Mouse (Mus musculus) urinary bladder, adult 18-20 months (tissue): ENCODE measurements around the gene Snx4.

Source experiments
- DNase-seq, 2 experiments: peaks; one replicate each; pipeline ENCODE4 v3.0.0; 2022; ENCODE audit warnings: low spot score in 2 of 2, mixed read lengths in 2 of 2

Snx4 gene

DNA sequence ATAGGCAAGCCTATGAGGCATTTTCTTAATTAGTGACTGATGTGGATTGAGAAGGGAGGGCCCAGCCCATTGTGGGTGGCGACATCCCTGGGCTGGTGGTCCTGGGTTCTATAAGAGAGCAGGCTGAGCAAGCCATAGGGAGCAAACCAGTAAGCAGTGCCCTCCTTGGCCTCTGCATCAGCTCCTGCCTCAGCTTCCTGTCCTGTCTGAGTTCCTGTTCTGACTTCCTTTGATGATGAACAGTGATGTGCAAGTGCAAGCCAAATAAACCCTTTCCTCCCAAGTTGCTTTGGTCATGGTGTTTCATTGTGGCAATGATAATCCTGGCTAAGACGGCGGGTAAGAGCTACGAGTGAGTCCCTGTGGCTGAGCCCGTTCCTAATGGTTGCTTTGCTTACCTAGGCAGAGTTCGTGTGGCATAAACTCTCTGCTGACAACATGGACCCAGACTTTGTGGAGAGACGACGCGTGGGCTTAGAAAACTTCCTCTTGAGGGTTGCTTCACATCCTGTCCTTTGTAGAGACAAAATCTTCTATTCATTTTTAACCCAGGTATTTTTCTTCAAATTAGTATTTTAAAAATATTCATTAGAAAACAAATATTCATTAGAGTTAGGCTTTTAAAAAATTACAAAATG is 16.5 kb downstream of the Snx4 start:
- no peak for DNase-seq

DNA sequence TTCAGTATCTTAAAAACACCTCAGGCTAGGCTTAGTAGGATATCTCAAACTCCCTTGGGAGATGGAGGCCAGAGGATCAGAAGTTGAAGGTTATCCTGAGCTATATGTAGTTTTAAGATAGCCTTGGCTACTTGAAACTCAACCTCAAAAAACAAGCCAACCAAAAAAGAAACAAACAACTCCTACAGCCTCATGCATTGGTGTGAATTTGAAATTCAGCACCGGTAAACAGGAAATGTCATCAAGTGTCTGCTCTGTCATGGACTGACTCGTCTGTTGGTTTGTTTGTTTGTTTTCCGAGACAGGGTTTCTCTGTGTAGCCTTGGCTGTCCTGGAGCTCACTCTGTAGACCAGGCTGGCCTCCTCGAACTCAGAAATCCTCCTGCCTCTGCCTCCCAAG is 20.6 kb downstream of the Snx4 start:
- no peak for DNase-seq

DNA sequence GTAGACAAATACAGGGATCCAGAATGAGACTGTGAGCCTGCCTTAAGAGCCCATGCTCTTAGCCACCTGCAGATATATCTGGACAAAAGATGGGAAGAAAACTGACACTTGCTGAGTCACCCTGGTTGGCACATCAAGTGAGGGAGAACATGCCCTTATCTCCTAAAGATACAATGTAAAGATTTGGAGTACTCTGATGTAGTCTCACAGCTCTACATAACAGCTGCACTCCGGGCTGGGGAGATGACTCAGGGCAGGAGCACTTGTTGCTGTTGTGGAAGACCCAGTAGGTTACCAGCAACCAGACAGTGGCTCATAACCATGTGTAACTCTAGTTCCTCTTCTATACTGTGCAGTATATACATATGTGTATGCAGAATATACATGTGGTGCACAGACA is 31.8 kb downstream of the Snx4 start:
- no peak for DNase-seq

DNA sequence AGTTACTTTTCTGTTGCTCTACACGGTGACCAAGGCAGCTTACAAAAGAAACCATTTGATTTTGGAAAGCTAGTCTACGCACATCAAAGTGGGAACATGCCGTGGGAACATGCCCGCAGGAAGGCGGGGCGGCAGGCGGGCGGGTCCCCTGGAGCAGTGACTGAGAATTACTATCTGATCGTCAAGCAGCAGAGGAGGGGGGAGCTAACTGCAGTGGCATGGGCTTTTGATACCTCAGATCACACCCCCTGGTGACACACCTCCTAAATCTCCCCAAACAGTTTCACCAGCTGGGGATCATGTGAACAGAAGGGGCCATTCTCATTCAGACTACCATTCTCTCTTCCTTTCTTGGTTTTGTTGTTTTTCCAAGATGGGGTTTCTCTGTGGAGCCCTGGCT is 37.3 kb downstream of the Snx4 start:
- DNase-seq = no peak

DNA sequence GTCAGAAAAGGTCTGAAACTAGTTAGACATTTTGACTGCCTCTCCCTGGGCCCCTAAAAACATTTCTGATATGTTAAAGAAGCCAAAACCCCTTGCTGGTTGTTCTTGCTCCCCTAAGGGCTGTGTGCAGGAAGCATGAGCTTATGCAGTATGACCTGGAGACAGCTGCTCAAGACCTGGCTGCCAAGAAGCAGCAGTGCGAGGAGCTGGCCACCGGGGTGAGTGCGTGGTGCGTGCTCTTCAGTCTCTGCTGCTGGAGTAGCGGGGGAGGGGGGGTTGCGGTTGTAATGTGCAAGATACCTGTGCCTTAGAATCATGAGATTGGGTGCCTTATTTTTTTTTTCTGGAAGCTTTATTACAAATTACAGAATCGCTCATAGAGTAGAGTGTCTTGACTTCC is 38.7 kb downstream of the Snx4 start:
- no peak for DNase-seq

DNA sequence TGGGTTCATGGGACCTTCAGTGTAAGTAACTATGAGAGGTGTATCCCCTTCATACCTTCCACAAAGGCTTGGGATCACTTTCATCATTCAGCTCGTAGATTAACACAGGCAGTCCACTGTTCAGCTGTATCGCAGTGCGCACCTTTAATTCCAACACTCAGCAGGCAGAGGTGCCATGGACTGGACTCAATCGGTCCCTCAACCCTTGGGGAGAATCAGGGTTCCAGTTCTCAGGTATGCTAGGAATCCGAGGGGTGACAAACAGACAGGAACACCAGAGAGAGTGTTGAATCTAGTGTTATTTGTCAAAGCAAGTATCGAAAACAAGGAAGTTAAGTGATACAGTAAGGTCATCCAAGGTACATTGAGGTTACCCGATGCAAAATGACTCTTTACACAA is 41.0 kb downstream of the Snx4 start:
- DNase-seq = no peak

GRCm38 (mm10) chr16:33294681-33295080 is 43.4 kb downstream of the Snx4 start:
- DNase-seq = no peak

- no peak for DNase-seq
These were observed 44.1 kb downstream of the Snx4 start for GRCm38 (mm10) chr16:33295321-33295720.

GRCm38 (mm10) chr16:33297493-33297892 is 46.3 kb downstream of the Snx4 start:
- DNase-seq = no peak

DNA sequence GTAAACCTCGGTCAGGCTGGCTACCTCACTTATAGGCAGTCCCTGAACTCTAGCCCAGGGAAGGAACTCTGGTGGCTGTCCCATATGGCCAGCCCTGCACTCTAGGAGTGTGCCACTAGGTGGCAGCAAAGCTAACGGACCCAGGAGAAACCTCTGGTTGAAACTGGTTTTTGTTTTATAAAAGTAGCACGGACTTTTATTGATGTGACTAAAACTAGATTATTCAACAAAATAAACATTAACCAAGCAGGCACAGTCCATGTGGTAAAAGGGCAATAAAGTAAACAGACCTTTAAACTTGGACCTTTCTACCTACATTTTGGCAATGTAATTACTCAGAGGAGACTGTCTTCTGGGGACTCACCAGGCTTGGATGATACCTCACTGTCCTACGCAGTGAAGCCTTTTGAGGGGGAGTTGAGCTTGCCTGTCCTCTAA is 55.4 kb downstream of the Snx4 start:
- peak; percentile 53 to 61 for DNase-seq

- DNase-seq = no peak
These were observed 56.5 kb downstream of the Snx4 start for GRCm38 (mm10) chr16:33307761-33308160.

DNA sequence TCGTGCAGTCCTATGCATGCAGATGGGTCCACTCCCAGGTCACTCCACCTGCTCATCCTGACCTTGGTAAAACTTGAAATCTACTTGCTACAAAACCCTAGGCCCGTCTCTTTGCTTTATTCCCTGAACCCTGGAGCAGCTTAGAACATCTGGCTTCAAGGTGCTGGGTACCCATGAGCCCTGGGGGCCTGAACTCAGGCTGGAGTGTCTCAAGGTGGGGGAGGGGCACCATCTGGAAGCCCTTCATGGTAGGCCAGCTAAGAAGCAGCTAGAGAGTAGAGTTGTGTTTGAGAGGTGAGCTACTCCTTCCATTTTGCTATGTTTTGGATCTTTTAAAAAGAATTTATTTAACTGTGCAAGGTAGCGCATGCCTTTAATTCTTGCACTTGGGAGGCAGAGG is 57.8 kb downstream of the Snx4 start:
- DNase-seq = no peak

DNA sequence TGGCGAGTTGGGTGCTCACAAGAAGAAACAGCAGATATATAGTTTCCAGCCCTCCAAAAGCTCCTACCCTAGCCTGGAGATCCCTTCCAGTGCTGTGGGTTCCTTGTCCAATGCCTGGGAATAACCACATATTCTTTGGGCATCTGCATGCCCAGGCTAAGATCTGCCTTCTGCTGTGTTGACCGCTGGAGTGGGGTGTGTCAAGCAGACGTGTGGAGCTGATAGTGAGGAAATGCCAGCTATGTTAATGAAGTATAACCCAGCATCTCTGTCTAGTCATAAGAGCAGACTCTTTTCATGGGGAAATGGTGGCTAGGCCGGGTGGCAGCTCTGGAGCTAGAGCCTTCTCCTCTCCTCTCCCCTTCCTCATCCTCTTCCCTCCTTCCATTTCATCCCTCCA is 64.4 kb downstream of the Snx4 start:
- DNase-seq = no peak

DNA sequence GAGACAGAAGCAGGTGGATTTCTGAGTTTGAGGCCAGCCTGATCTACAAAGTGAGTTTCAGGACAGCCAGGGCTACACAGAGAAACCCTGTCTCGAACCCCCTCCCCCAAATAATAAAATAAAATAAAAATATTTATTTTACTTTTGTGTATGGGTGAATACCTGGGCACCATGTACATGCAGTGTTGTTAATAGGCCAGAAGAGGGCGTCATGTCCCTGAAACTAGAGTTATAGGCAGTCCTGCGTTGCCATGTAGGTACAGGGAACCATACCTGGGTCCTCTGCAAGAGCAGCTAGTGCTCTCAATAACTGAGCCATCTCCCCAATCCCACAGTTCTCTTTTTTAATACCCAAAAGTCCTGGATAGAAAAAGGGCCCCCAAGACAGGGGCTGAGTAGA is 66.4 kb downstream of the Snx4 start:
- DNase-seq = no peak

GRCm38 (mm10) chr16:33318059-33318458 is 66.8 kb downstream of the Snx4 start:
- DNase-seq = no peak

DNA sequence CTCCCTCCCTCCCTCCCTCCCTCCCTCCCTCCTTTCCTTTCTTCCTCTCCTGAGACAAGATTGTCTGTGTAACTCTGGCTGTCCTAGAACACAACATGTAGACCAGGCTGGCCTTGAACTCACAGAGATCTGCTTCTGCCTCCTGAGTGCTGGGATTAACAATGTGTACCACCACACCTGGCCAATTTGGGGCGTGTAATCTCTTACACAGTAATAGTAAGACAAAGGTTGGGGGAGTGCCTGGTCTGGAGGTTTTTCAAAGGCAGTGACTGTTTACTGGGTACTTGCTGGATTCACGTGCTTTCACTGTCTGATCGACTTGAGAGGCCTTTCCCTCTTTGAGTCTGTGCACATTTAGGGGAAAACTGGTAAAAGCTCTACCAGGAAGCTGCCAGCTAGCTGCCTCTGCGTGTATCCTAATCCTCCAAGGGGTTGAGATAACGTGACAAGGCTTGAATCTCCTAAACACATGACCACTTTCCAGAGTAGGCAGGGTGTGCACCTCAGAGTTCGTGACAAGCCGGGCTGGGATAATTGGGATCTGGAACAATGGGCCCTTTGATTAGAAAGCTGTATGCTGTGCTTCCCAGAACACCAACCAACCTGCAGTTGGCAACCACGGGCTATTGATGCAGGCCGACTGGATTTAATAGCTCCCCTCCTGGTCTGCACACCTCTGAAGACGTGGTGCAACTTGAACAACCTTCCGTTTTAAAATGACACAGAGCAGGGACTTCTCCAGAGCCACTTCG is 74.6 kb downstream of the Snx4 start:
- DNase-seq = no peak

DNA sequence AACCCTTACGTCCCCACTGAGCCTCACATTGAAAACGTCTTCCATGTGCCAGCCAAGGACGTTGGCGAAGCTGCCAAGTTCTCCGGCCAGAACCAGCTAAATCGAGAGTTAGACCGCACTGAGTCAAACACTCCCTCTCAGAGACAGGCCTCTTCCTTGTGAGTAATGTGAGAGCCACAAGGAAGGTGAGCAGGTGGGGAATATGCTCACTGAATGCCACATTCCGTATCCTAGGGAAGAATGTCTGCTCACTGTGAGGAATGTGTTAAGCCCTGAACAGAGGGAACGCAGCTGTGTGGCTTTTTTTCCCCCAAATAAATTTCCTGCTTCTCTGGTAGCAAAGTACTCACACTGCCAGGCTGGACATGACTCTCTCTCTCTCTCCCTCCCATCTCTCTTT is 75.3 kb downstream of the Snx4 start:
- DNase-seq = no peak

DNA sequence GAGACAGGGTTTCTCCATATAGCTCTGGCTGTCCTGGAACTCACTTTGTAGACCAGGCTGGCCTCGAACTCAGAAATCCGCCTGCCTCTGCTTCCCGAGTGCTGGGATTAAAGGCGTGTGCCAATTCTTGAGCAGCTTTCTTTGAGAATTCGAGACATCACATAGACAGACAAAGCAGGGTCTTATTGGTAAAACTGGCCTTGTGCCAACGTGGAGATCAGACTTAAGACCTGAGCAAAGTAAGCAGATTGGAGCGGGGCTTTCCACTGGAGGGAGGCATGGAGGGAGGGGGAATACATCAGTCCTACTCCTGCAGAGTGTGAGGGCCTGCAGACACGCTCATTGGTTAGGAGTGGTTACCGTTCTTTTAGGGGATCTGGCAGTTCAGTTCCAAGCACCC is 75.9 kb downstream of the Snx4 start:
- DNase-seq = no peak

DNA sequence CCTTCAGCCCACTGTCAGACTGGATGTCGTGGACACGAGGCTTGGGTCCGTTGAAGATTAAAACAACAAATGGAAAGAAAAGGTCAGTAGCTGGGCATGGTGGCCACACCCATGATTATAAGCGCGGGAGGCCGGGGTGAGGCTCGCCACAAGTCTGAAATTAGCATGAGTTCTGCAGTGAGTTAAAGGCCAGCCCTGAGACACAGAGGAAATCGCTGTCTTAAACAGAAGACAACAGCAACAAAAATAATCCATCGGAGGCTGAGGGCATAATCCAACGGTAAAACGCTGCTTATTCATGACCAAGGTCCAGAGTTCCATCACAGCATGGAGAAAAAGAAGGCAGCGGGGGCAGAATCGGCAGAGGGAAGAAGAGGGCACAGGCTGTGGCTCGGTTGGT is 81.8 kb downstream of the Snx4 start:
- no peak for DNase-seq

DNA sequence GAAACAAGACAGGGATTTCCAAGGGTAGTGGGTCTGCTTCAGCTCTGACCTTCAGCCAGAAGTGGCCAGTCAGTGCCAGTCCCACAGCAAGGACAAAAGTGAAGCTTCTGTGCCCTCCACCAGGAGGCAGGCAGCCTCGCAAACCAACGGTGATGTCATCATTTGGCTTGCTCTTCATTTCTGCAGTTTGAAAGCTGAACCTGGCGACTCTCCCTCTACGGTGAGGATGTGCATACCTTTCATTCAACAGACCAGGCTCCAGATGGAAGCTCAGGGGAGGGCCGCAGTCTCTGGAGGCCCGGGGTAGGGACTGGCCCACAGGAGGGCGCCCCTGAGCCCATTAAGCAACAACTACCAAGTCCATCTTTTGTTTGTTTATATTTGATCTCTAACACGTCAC is 85.9 kb downstream of the Snx4 start:
- peak; percentile 59 to 69 for DNase-seq

DNA sequence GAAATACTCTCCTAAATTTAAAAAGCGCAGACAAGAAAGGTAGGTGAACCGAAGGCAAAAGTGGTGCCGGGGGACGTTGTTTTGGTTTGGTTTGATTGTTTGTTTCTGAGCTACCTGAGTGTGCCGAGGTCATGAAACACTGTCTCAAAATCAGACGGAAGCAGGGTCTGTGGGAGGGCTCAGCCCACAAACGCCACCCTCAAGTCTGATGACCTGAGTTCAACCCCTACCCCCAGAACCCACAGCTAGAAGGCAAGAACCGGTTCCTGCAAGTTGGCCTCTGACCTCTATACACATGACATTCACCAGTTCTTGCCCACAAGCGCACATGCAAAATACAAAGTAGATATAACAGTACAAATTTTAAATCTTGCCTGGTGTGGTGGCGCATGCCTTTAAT is 86.4 kb downstream of the Snx4 start:
- no peak for DNase-seq

GRCm38 (mm10) chr16:33338492-33338891 is 87.2 kb downstream of the Snx4 start:
- DNase-seq = peak in 1 of 2 experiments; percentile 6

DNA sequence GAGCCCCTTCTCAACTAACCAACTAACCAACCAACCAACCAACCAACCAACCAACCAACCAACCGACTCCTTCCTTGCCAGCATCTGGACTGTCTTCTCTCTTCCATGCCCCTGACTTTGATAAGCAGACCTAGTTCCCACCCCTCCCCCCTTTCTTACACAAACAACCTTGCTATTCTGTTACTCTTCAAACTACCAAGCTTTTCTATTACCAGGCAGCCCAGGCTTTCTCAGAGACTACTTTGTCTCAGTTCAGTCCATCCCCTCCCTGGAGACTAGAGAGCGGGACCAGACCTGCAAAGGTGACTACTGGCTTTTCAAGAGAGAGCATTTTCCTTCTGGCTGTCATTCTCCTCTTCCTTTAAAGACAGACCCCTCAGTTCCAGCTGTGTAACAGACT is 88.2 kb downstream of the Snx4 start:
- DNase-seq = no peak

DNA sequence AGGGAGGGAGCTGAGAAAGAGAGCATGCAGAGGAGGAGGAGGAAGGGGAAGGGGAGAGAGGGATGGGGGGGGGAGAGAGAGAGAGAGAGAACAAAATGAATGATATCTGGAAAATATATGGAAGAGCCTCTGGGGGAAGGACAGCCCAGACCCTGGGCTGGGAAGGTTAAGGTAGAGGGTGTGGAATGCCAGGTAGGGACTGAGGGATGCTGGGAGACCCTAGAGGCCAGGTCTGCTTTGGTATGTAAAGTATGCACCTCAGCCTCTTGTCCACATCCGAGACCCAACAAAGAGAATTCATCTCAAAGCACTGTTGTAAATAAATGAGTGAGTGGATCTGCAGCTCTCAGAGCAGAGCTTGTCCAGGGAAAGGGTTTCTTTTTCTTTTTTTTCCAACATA is 91.1 kb downstream of the Snx4 start:
- no peak for DNase-seq
